Mouse (Mus musculus) embryonic facial prominence, embryonic 14.5 days (tissue): ENCODE data around the gene Htr2a. TPM values are rescaled to one million over a fixed set of nuclear protein-coding genes. Genes with fewer than 3 reads are reported as not detected.

Experiments used
- ATAC-seq: fragments of 200-750 bp; cut with Nextera tagmentation; 2 replicates; pipeline ENCODE4 v1.8.0; 2017; ENCODE audit warnings: low read depth, moderate number of reproducible peaks, moderate TSS enrichment
- DNase-seq: peaks from one replicate; pipeline ENCODE4 v3.0.0-alpha.2; 2015; ENCODE audit warnings: low spot score
- H3K27ac ChIP-seq: fragments of 300-500 bp; sonication (generic); replicated peaks from 2 replicates; pipeline ENCODE4 v1.5.1; 2014; ENCODE audit warnings: low read depth, mild to moderate bottlenecking, low read length, moderate library complexity
- H3K27me3 ChIP-seq: fragments of 300-500 bp; sonication (generic); replicated peaks from 2 replicates; pipeline ENCODE4 v1.6.1; 2014; ENCODE audit warnings: low read length; ENCODE audit not compliant: control insufficient read depth, insufficient read depth
- H3K36me3 ChIP-seq: fragments of 300-500 bp; sonication (generic); 2 replicates; pipeline ENCODE4 v1.6.1; 2014; ENCODE audit warnings: low read length, mixed read lengths; ENCODE audit not compliant: control insufficient read depth, insufficient read depth
- H3K4me1 ChIP-seq: fragments of 300-500 bp; sonication (generic); 2 replicates; pipeline ENCODE4 v1.6.1; 2014; ENCODE audit warnings: antibody characterized with exemption, low read length; ENCODE audit not compliant: control insufficient read depth, insufficient read depth
- H3K4me2 ChIP-seq: fragments of 300-500 bp; sonication (generic); 2 replicates; pipeline ENCODE4 v1.6.1; 2014; ENCODE audit warnings: low read depth, mild to moderate bottlenecking, low read length, moderate library complexity, mixed read lengths
- H3K4me3 ChIP-seq: fragments of 300-500 bp; sonication (generic); 2 replicates; pipeline ENCODE4 v1.5.1; 2014; ENCODE audit warnings: low read depth, mild to moderate bottlenecking, low read length
- H3K9ac ChIP-seq: fragments of 300-500 bp; sonication (generic); 2 replicates; pipeline ENCODE4 v1.6.1; 2014; ENCODE audit warnings: low read depth, mild to moderate bottlenecking, low read length, moderate library complexity, mixed read lengths
- H3K9me3 ChIP-seq: fragments of 300-500 bp; sonication (generic); 2 replicates; pipeline ENCODE4 v1.6.1; 2016; ENCODE audit warnings: low read length; ENCODE audit not compliant: control insufficient read depth
- WGBS: fragments of 180-500 bp; shearing (Covaris S2); extraction: QIAGEN DNeasy Blood & Tissue Kit; methylation state at CpG from one replicate; pipeline ENCODE4 v1.1.7; 2014; 5-methylcytosine and 5-hydroxymethylcytosine counted together
- polyA plus RNA-seq: library from polyadenylated mRNA; unstranded; fragments of >200 nt; fragmentation: Nextera tagmentation; extraction: Ambion mirVana; gene quantifications from 2 replicates; pipeline ENCODE4 v1.2.1, GENCODE M21; 2014

The Htr2a gene
- polyA plus RNA-seq, 1 experiment from 2014 or later = 1.1 TPM

- ATAC-seq = no peak
These were observed 82.9 kb downstream of the Htr2a start for GRCm38 (mm10) chr14:74723541-74723940.

GRCm38 (mm10) chr14:74731221-74732078, 90.8 kb downstream of the Htr2a start:
- no peak; the same call in 1 of the 2 replicates for ATAC-seq

More at GRCm38 (mm10) chr14:74723541-74723940, 82.9 kb downstream of the Htr2a start:
- H3K4me1 ChIP-seq = no peaks in the 10 kb centered on the region
- no peak overlapping the region for H3K9ac ChIP-seq
- H3K27me3 ChIP-seq = no peaks in the 10 kb centered on the region
- no peak for DNase-seq
- WGBS = 63% methylated on average over 3 of the region's 3 CpGs
- no peak overlapping the region for H3K4me2 ChIP-seq
- no peak overlapping the region for H3K4me3 ChIP-seq
- no peaks in the 10 kb centered on the region for H3K36me3 ChIP-seq
- H3K27ac ChIP-seq = no peak overlapping the region
- H3K9me3 ChIP-seq = no peaks in the 10 kb centered on the region

GRCm38 (mm10) chr14:74732079-74732783, 91.6 kb downstream of the Htr2a start, which contains the start of gene Esd:
TSS of gene Esd (plus strand) at chr14:74732297.
- H3K4me1 ChIP-seq = peaks cover 8% of the 10 kb centered on the region
- ATAC-seq (peak; percentile 99), DNase-seq (peak; percentile 97)
- H3K4me3 ChIP-seq = peak within 1 kb of the TSS; percentile 76
- peaks cover 17% of the 10 kb centered on the region for H3K36me3 ChIP-seq
- H3K27me3 ChIP-seq = no peaks in the 10 kb centered on the region
- peak within 1 kb of the TSS; percentile 75 for H3K4me2 ChIP-seq
- no peaks in the 10 kb centered on the region for H3K9me3 ChIP-seq
- H3K9ac ChIP-seq = peak within 1 kb of the TSS; percentile 83
- under 1% methylated on average over 38 of the region's 53 CpGs for WGBS
- H3K27ac ChIP-seq = peak within 1 kb of the TSS; percentile 81

More at GRCm38 (mm10) chr14:74731221-74732078, 90.8 kb downstream of the Htr2a start:
- 0 out of 2 replicates have a peak overlapping the region, but pooled peaks have one; percentile 7 for H3K27ac ChIP-seq
- 27% methylated on average over 9 of the region's 9 CpGs for whole genome bisulfite sequencing
- peak overlapping the region; percentile 75 for H3K4me2 ChIP-seq
- no peaks in the 10 kb centered on the region for H3K9me3 ChIP-seq
- H3K4me3 ChIP-seq = peak overlapping the region; percentile 76
- H3K36me3 ChIP-seq = peaks cover 9% of the 10 kb centered on the region
- peak overlapping the region; percentile 83; the same call in 1 of the 2 replicates for H3K9ac ChIP-seq
- DNase-seq = no peak
- no peaks in the 10 kb centered on the region for H3K27me3 ChIP-seq
- H3K4me1 ChIP-seq = peaks cover 8% of the 10 kb centered on the region

- H3K9ac ChIP-seq = peak overlapping the region; percentile 83
- peaks cover 8% of the 10 kb centered on the region for H3K4me1 ChIP-seq
- no peak overlapping the region for H3K27ac ChIP-seq
- H3K4me2 ChIP-seq = peak overlapping the region; percentile 75
- DNase-seq (no peak), ATAC-seq (no peak)
- H3K36me3 ChIP-seq = peaks cover 19% of the 10 kb centered on the region
- H3K4me3 ChIP-seq = peak overlapping the region; percentile 76
- no peaks in the 10 kb centered on the region for H3K9me3 ChIP-seq
- WGBS = 60% methylated on average over 2 of the region's 2 CpGs
- H3K27me3 ChIP-seq = no peaks in the 10 kb centered on the region
These were observed 92.8 kb downstream of the Htr2a start for GRCm38 (mm10) chr14:74733397-74733796.

GRCm38 (mm10) chr14:74735471-74735870, 94.8 kb downstream of the Htr2a start:
- Histone ChIP-seq H3K4me2 (no peak overlapping the region), H3K4me1 (peaks cover 8% of the 10 kb centered on the region), H3K27ac (no peak overlapping the region), H3K9me3 (no peaks in the 10 kb centered on the region), H3K9ac (no peak overlapping the region), H3K4me3 (no peak overlapping the region), H3K27me3 (no peaks in the 10 kb centered on the region), H3K36me3 (peaks cover 38% of the 10 kb centered on the region)
- no peak for ATAC-seq
- 72% methylated on average over 6 of the region's 6 CpGs for WGBS
- DNase-seq = no peak

GRCm38 (mm10) chr14:74736850-74737249, 96.2 kb downstream of the Htr2a start:
- peaks cover 8% of the 10 kb centered on the region for H3K4me1 ChIP-seq
- H3K4me2 ChIP-seq = no peak overlapping the region
- H3K27ac ChIP-seq = no peak overlapping the region
- H3K9me3 ChIP-seq = no peaks in the 10 kb centered on the region
- ATAC-seq (no peak), DNase-seq (no peak)
- no peak overlapping the region for H3K9ac ChIP-seq
- no peak overlapping the region for H3K4me3 ChIP-seq
- peaks cover 52% of the 10 kb centered on the region for H3K36me3 ChIP-seq
- no peaks in the 10 kb centered on the region for H3K27me3 ChIP-seq
- WGBS = 96% methylated on average over 6 of the region's 6 CpGs

Other genes starting within 250 kb of the Htr2a start
- 302 and 330 TPM in 2 replicates for gene Esd, start 91.5 kb downstream of the Htr2a start, polyA plus RNA-seq